Mouse (Mus musculus): Measurements from ENCODE around the gene Mdc1. TPM values are rescaled to one million over a fixed set of nuclear protein-coding genes. Genes with fewer than 3 reads are reported as not detected.
A peak's percentile ranks its signal among the peaks of the same experiment; 100 is the strongest.

The Mdc1 gene
- polyA plus RNA-seq, 1 experiment from 2014 or later, result 21.0 TPM

DNA sequence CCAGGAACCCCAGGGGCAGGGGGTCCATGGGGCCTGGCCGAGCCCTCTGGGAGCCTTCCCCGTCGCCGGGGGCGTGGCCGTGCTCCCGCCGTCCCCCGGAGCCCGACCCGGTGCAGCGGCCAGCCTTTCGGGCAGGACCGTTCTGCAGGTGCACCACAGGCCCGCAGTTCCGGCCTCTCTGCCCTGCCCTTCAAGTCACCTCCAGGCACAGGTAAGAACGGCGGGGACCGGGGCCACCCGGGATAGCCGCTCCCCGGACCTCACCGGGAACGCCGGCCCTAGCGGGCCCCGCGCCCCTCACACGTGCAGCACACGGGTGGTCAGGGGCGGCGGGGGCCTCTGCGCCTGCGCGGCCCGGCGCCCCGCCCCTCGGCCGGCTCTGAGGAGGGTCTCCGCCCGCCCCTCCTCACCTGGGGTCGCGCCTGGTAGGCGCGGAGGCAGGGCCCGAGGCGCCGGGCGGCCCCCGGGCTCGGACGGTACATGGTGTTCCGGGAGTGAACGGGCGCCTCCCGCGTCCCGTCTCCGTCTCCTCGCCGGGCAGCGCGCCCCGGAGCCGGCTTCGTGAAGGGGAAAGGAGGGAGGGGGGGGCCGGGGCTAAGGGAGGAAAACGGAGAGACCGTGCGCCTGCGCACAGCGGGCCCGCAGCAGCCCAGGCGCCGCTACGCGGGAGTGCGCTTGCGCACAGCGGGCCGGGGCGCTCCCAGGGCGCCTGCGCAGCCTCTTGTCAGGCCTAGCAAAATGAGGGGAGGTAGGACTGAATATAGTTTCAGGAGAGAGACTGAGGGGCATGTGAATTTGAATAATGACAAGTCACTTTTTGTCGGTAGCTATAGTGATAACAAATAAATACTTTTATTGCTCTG is 55.7 kb downstream of the Mdc1 start, which contains the start of gene 2310061I04Rik:
Gene 2310061I04Rik (minus strand): TSS at position 651 of the 863 bp plus-strand sequence.
- H3K4me2 ChIP-seq, result peak within 1 kb of the TSS; percentile 99
- peaks cover 66% of the 10 kb centered on the region for H3K36me3 ChIP-seq
- H3K9me3 ChIP-seq, result no peaks in the 10 kb centered on the region
- peaks cover 21% of the 10 kb centered on the region for H3K4me1 ChIP-seq
- peak within 1 kb of the TSS; percentile 88 for H3K27ac ChIP-seq
- ATAC-seq (ENCODE audit: insufficient number of reproducible peaks, insufficient read depth, low FRiP score, low TSS enrichment, low read depth), result peak; percentile 91
- H3K4me3 ChIP-seq, result peak within 1 kb of the TSS; percentile 82
- H3K27me3 ChIP-seq, result no peaks in the 10 kb centered on the region
- WGBS, result under 1% methylated on average over 86 of the region's 86 CpGs
- peak within 1 kb of the TSS; percentile 87 for H3K9ac ChIP-seq

DNA sequence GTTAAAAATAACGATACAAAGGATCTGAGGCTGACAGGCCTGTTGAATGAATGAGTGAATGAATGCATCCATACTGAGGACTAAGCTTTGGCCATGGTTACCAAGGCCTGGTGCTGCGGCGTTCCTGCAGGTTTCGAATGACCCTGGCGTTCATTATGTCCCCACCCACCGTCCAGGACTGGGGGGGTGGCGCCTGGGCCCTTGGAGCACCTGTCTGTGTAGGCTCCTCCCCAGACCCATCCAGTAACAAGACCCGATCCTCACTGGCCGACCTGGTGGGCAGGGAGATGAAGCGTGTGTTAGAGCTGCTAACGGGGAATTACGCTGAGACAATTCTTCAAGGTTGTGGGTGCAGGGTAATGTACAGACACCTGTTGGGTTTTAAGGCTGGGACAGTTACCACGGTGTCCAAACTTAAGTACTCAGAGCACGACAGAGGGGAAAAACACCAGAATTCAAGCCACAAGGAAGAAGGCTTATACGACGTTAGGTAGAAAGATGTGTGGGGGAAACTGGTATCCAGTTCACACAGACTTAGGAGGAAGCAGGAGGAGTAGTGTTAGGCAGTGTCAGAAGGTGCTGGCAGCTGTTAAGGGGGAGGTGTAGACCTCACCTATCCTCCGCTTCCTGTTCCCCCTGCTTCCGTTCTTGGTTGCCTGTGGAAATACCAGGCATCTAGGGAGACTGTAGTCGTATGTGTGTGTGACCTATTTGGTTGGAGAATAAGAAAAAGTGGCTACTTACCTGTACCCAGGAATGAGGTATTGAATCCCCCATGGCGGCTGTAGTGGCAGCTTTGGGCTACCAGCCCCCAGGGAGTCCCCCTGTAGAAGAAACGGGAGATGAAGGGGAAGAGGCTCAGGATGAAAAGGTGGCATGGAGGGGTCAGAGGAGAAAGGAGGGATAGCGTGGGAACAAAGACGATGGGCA is 56.6 kb downstream of the Mdc1 start:
- H3K27me3 ChIP-seq, result no peaks in the 10 kb centered on the region
- H3K4me2 ChIP-seq, result peak overlapping the region; percentile 99
- H3K9ac ChIP-seq, result peak overlapping the region; percentile 87
- 41% methylated on average over 23 of the region's 23 CpGs for WGBS
- H3K36me3 ChIP-seq, result peaks cover 66% of the 10 kb centered on the region
- peak overlapping the region; percentile 82 for H3K4me3 ChIP-seq
- H3K27ac ChIP-seq, result peak overlapping the region; percentile 64; the same call in 1 of the 2 replicates
- no peaks in the 10 kb centered on the region for H3K9me3 ChIP-seq
- peaks cover 21% of the 10 kb centered on the region for H3K4me1 ChIP-seq
- ATAC-seq (ENCODE audit: insufficient number of reproducible peaks, insufficient read depth, low FRiP score, low TSS enrichment, low read depth), result no peak

DNA sequence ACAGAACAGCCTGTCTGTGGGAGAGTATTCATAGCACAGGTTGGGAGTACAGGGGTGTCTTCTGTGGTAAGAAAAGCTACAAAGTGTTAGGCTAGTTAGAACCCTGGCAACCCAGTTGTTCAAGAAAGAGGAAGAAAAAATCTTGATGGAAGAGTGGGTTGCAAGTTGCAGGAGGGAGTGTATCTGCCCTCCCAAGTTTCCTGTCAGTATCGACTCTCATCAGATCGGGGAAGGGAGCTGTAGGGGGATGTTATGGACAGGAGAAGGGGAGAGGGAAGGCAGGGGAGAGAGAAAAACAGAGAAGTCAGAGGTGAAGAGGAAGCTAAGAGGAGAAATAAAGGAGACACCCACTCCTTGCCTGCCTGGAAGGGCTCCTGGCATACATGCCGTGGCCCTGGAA is 59.3 kb downstream of the Mdc1 start:
- no peak overlapping the region for H3K4me3 ChIP-seq
- H3K36me3 ChIP-seq, result peaks cover 73% of the 10 kb centered on the region
- H3K4me1 ChIP-seq, result peaks cover 19% of the 10 kb centered on the region
- no peak for ATAC-seq (ENCODE audit: insufficient number of reproducible peaks, insufficient read depth, low FRiP score, low TSS enrichment, low read depth)
- no peak overlapping the region for H3K4me2 ChIP-seq
- WGBS, result 80% methylated on average over 3 of the region's 3 CpGs
- H3K9ac ChIP-seq, result no peak overlapping the region
- no peaks in the 10 kb centered on the region for H3K9me3 ChIP-seq
- no peaks in the 10 kb centered on the region for H3K27me3 ChIP-seq
- no peak overlapping the region for H3K27ac ChIP-seq

DNA sequence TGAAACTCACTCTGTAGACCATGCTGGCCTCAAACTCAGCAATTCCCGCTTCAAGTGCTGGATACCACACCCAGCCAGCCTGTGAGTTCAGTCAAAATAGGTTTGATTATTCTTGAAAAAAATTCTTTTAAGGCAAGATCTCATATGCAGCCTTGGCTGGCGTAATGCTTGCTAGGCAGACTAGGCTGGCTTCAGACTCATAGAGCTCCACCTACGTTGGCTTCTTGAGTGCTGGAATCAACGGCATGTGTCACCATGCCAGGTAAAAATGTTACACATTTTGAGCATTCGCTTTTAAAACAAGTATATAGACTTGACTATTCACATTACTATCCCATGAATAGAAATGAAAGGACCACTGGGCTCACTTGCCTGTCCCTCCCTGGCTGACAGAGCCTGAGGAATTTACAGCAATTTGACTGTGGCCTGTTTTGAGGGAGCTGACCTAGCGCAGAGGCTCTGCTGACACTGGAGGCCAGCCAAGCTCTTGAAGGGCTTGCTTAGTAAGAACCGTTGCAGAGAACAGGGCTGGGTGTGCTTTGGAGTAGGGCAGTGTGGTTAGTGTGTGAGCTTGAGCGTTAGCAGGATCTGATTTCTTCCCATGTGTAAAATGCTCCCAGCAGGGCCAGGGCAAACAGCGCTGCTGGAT is 62.2 kb downstream of the Mdc1 start:
- WGBS, result 90% methylated on average over 9 of the region's 9 CpGs
- no peak overlapping the region for H3K9ac ChIP-seq
- no peak overlapping the region for H3K4me3 ChIP-seq
- no peaks in the 10 kb centered on the region for H3K27me3 ChIP-seq
- peaks cover 92% of the 10 kb centered on the region for H3K36me3 ChIP-seq
- ATAC-seq (ENCODE audit: insufficient number of reproducible peaks, insufficient read depth, low FRiP score, low TSS enrichment, low read depth), result no peak
- 0 out of 2 replicates have a peak overlapping the region, but pooled peaks have one; percentile 2 for H3K27ac ChIP-seq
- no peak overlapping the region for H3K4me2 ChIP-seq
- peaks cover 7% of the 10 kb centered on the region for H3K4me1 ChIP-seq
- H3K9me3 ChIP-seq, result no peaks in the 10 kb centered on the region

DNA sequence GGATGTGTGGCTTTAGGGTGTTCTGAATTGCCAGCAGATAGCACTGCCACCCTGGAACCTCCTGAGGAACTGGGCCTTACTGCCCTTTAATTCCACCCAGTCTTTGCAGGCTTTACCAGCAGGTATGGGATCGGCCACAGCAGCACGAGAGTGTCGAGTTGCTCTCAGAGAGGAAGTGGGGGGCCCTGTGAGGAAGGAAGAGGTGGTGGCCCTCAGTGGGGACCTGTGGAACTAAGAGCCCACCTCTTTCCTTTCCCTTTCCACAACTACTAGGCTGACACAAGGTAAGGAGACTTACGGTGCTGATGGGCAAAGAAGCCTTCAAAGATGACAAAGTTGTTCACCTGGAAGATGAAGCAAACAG is 62.7 kb downstream of the Mdc1 start:
- Histone ChIP-seq H3K27ac (0 out of 2 replicates have a peak overlapping the region, but pooled peaks have one; percentile 2), H3K27me3 (no peaks in the 10 kb centered on the region), H3K4me2 (no peak overlapping the region), H3K4me1 (peaks cover 12% of the 10 kb centered on the region), H3K4me3 (no peak overlapping the region), H3K36me3 (peaks cover 90% of the 10 kb centered on the region), H3K9ac (no peak overlapping the region), H3K9me3 (no peaks in the 10 kb centered on the region)
- WGBS, result 87% methylated on average over 4 of the region's 4 CpGs
- no peak for ATAC-seq (ENCODE audit: insufficient number of reproducible peaks, insufficient read depth, low FRiP score, low TSS enrichment, low read depth)

DNA sequence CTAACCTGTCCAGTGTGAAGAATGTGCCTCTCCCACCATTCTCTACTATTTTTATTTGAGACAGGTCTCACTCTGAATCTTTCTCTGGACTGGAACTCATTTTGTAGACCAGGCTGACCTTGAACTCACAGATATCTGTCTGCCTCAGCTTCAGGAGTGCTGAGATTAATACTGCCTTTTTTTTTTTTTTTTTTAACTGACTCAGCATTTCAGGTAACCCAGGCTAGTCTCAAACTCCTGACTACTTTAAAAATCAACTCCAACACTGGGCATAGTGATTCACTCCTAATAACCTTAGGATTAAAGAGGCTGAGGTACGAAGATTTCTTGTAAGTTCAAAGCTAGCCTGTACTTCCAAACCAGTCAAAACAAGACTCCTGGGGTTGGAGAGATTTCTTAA is 64.3 kb downstream of the Mdc1 start:
- WGBS, result 98% methylated on average over 1 of the region's 1 CpGs

DNA sequence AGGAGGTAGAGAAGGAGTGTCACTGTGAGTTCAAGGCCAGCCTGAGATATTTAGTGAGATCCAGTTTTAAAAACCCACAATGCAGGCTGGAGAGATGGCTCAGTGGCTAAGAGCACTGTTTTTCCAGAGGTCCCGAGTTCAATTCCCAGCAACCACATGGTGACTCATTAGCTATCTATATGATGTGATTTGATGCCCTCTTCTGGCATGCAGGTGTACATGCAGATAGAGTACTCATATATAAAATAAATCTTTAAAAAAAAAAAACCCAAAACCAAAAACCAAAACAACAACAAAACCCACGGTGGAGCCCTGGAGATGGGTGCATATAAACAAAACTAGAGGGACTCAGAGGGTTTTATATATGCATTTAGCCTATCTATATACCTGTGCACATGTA is 66.3 kb downstream of the Mdc1 start:
- Histone ChIP-seq H3K27me3 (no peaks in the 10 kb centered on the region), H3K27ac (no peak overlapping the region), H3K36me3 (peaks cover 72% of the 10 kb centered on the region), H3K4me1 (peaks cover 20% of the 10 kb centered on the region), H3K4me2 (no peak overlapping the region), H3K4me3 (no peak overlapping the region), H3K9me3 (no peaks in the 10 kb centered on the region), H3K9ac (no peak overlapping the region)
- 70% methylated on average over 2 of the region's 2 CpGs for WGBS
- ATAC-seq (ENCODE audit: insufficient number of reproducible peaks, insufficient read depth, low FRiP score, low TSS enrichment, low read depth), result no peak

More for the DNA sequence above, 64.3 kb downstream of the Mdc1 start:
- Histone ChIP-seq H3K9me3 (no peaks in the 10 kb centered on the region), H3K4me3 (no peak overlapping the region), H3K36me3 (peaks cover 74% of the 10 kb centered on the region), H3K9ac (no peak overlapping the region), H3K27ac (no peak overlapping the region), H3K4me2 (no peak overlapping the region), H3K27me3 (no peaks in the 10 kb centered on the region), H3K4me1 (peaks cover 20% of the 10 kb centered on the region)
- ATAC-seq (ENCODE audit: insufficient number of reproducible peaks, insufficient read depth, low FRiP score, low TSS enrichment, low read depth), result no peak

Small RNA genes within 50 kb of the gene (microRNA-seq; reads per million reads assigned to microRNA genes)
- gene Gm28033, result not detected

Other genes starting within 250 kb of the Mdc1 start
- 0.52 and 0.79 TPM in 2 replicates for gene Sfta2, start 240.0 kb upstream of the Mdc1 start, polyA plus RNA-seq (2015; fragmentation: Nextera tagmentation; extraction: Ambion mirVana)
- gene Gm9573, start 214.9 kb upstream of the Mdc1 start, polyA plus RNA-seq (2015; fragmentation: Nextera tagmentation; extraction: Ambion mirVana), result not detected in 2 replicates
- gene Mucl3, start 197.8 kb upstream of the Mdc1 start, polyA plus RNA-seq (2015; fragmentation: Nextera tagmentation; extraction: Ambion mirVana), result 0.13 TPM in 1 of 2 replicates, not detected in the other
- 15.9 and 17.4 TPM in 2 replicates for gene Vars2, start 173.9 kb upstream of the Mdc1 start, polyA plus RNA-seq (2015; fragmentation: Nextera tagmentation; extraction: Ambion mirVana)
- gene Gtf2h4, start 167.8 kb upstream of the Mdc1 start, polyA plus RNA-seq (2015; fragmentation: Nextera tagmentation; extraction: Ambion mirVana), result 39.2 and 48.6 TPM in 2 replicates
- gene Ddr1, start 136.9 kb upstream of the Mdc1 start, polyA plus RNA-seq (2015; fragmentation: Nextera tagmentation; extraction: Ambion mirVana), result 65.8 and 69.4 TPM in 2 replicates
- gene Ier3, start 19.8 kb upstream of the Mdc1 start, polyA plus RNA-seq (2015; fragmentation: Nextera tagmentation; extraction: Ambion mirVana), result 20.1 and 27.7 TPM in 2 replicates
- gene Flot1, start 18.3 kb upstream of the Mdc1 start, polyA plus RNA-seq (2015; fragmentation: Nextera tagmentation; extraction: Ambion mirVana), result 61.0 and 67.2 TPM in 2 replicates
- 1,166 and 1,221 TPM in 2 replicates for gene Tubb5, start 3.2 kb upstream of the Mdc1 start, polyA plus RNA-seq (2015; fragmentation: Nextera tagmentation; extraction: Ambion mirVana)
- gene Nrm, start 19.8 kb downstream of the Mdc1 start, polyA plus RNA-seq (2015; fragmentation: Nextera tagmentation; extraction: Ambion mirVana), result 49.0 and 53.5 TPM in 2 replicates
- 23.7 and 25.4 TPM in 2 replicates for gene Ppp1r18, start 24.1 kb downstream of the Mdc1 start, polyA plus RNA-seq (2015; fragmentation: Nextera tagmentation; extraction: Ambion mirVana)
- gene Dhx16, start 38.3 kb downstream of the Mdc1 start, polyA plus RNA-seq (2015; fragmentation: Nextera tagmentation; extraction: Ambion mirVana), result 40.9 and 53.5 TPM in 2 replicates
- gene 2310061I04Rik, start 55.9 kb downstream of the Mdc1 start, polyA plus RNA-seq (2015; fragmentation: Nextera tagmentation; extraction: Ambion mirVana), result 24.7 and 30.1 TPM in 2 replicates
- gene Atat1, start 68.6 kb downstream of the Mdc1 start, polyA plus RNA-seq (2015; fragmentation: Nextera tagmentation; extraction: Ambion mirVana), result 136 and 151 TPM in 2 replicates
- 60.2 and 69.9 TPM in 2 replicates for gene Mrps18b, start 74.9 kb downstream of the Mdc1 start, polyA plus RNA-seq (2015; fragmentation: Nextera tagmentation; extraction: Ambion mirVana)
- 40.1 and 44.3 TPM in 2 replicates for gene Ppp1r10, start 74.9 kb downstream of the Mdc1 start, polyA plus RNA-seq (2015; fragmentation: Nextera tagmentation; extraction: Ambion mirVana)
- 109 and 110 TPM in 2 replicates for gene Abcf1, start 128.2 kb downstream of the Mdc1 start, polyA plus RNA-seq (2015; fragmentation: Nextera tagmentation; extraction: Ambion mirVana)
- 56.3 and 64.8 TPM in 2 replicates for gene Gnl1, start 138.3 kb downstream of the Mdc1 start, polyA plus RNA-seq (2015; fragmentation: Nextera tagmentation; extraction: Ambion mirVana)
- gene Prr3, start 138.7 kb downstream of the Mdc1 start, polyA plus RNA-seq (2015; fragmentation: Nextera tagmentation; extraction: Ambion mirVana), result 44.4 and 56.9 TPM in 2 replicates
- gene H2-T24, start 179.0 kb downstream of the Mdc1 start, polyA plus RNA-seq (2015; fragmentation: Nextera tagmentation; extraction: Ambion mirVana), result 3.9 and 4.3 TPM in 2 replicates
- 18.8 and 21.6 TPM in 2 replicates for gene H2-T23, start 191.3 kb downstream of the Mdc1 start, polyA plus RNA-seq (2015; fragmentation: Nextera tagmentation; extraction: Ambion mirVana)
- 20.1 and 21.0 TPM in 2 replicates for gene H2-T22, start 201.2 kb downstream of the Mdc1 start, polyA plus RNA-seq (2015; fragmentation: Nextera tagmentation; extraction: Ambion mirVana)
- gene Gm6034, start 201.4 kb downstream of the Mdc1 start, polyA plus RNA-seq (2015; fragmentation: Nextera tagmentation; extraction: Ambion mirVana), result not detected in 2 replicates
- not detected in 2 replicates for gene Gm11127, start 216.9 kb downstream of the Mdc1 start, polyA plus RNA-seq (2015; fragmentation: Nextera tagmentation; extraction: Ambion mirVana)